Comparison of ENCODE assay signal across 8 mouse cellular contexts in genomic region chr4:113448230-113448629, GRCm38 (mm10).
DNase-seq lines count a peak whose midpoint lies in the region; ATAC-seq and TF ChIP-seq lines count a peak whose summit lies in the region.
"Not testable (repeated sequence)": the region's sequence is repeated elsewhere in the genome, so short reads cannot be mapped to it uniquely, and the experiment has no call there.

No protein-coding gene starts in this region.

- H3K4me3 ChIP-seq in kidney, adult 2 months (ENCODE audit: insufficient read depth, low read depth, low read length); layer of hippocampus, adult 2 months; liver, postnatal 0 days (ENCODE audit: low read depth, low read length); stomach, postnatal 0 days (ENCODE audit: low read depth, low read length): not testable (repeated sequence)

- H3K36me3 ChIP-seq in kidney, adult 2 months (ENCODE audit: control insufficient read depth, insufficient read depth, low read length); liver, postnatal 0 days (replicated peaks; ENCODE audit: insufficient read depth, low read length); stomach, postnatal 0 days (ENCODE audit: control insufficient read depth, insufficient read depth, low read length): not testable (repeated sequence)

- DNase-seq in A20 (ENCODE audit: low read depth, low spot score) (peak; percentile 4), R1 (ENCODE audit: low read depth, low spot score) (peak; percentile 3)
- DNase-seq in kidney, adult 2 months: peak; percentile 1
- not testable (repeated sequence) for DNase-seq in layer of hippocampus, adult 2 months (ENCODE audit: low spot score in 2 of 2); liver, postnatal 0 days; stomach, postnatal 0 days (ENCODE audit: low spot score)

- not testable (repeated sequence) for H3K27me3 ChIP-seq in kidney, adult 2 months (replicated peaks; ENCODE audit: control insufficient read depth, insufficient read depth, low read length); liver, postnatal 0 days (ENCODE audit: insufficient read depth, low read length); stomach, postnatal 0 days (ENCODE audit: control insufficient read depth, insufficient read depth, low read length)

- TF ChIP-seq CTCF in kidney, adult 2 months (conservative IDR thresholded peaks at IDR 0.05; ENCODE audit: insufficient read depth, insufficient read length, low read depth, low read length): not testable (repeated sequence)
- TF ChIP-seq CTCF in layer of hippocampus, adult 2 months (conservative IDR thresholded peaks at IDR 0.05): peak; percentile 18
- peak; percentile 44; the same call in 1 of the 2 replicates for TF ChIP-seq CTCF in liver, postnatal 0 days (IDR thresholded peaks at IDR 0.05; ENCODE audit: low read depth)
- TF ChIP-seq CTCF in stomach, postnatal 0 days (IDR thresholded peaks at IDR 0.05; ENCODE audit: low read depth): peak; percentile 59

- H3K9me3 ChIP-seq in liver, postnatal 0 days (ENCODE audit: low read length); stomach, postnatal 0 days (ENCODE audit: control insufficient read depth, low read length): not testable (repeated sequence)

- not testable (repeated sequence) for H3K4me1 ChIP-seq in kidney, adult 2 months (ENCODE audit: control insufficient read depth, insufficient read depth, low read length); liver, postnatal 0 days (ENCODE audit: insufficient read depth); stomach, postnatal 0 days (replicated peaks; ENCODE audit: control insufficient read depth, insufficient read depth)

- 51% methylated on average over 2 of the region's 2 CpGs for WGBS in kidney, adult 2 months
- WGBS in liver, postnatal 0 days (ENCODE audit: insufficient replicate concordance): 45% methylated on average over 2 of the region's 2 CpGs
- WGBS in stomach, postnatal 0 days: 56% methylated on average over 2 of the region's 2 CpGs

- 0 out of 2 replicates have a peak, but pooled peaks have one; percentile 47 for ATAC-seq in common myeloid progenitor, adult 5-6 weeks (replicated peaks; ENCODE audit: low read depth, poor library complexity, severe bottlenecking)
- ATAC-seq in granulocyte monocyte progenitor cell, adult 5-6 weeks (replicated peaks; ENCODE audit: poor library complexity, severe bottlenecking): 0 out of 2 replicates have a peak, but pooled peaks have one; percentile 44
- ATAC-seq in liver, postnatal 0 days; stomach, postnatal 0 days (ENCODE audit: low FRiP score, low TSS enrichment): not testable (repeated sequence)

- TF ChIP-seq POLR2A in kidney, adult 2 months (IDR thresholded peaks at IDR 0.05; ENCODE audit: low read depth, low read length): not testable (repeated sequence)

- not testable (repeated sequence) for H3K27ac ChIP-seq in kidney, adult 2 months (ENCODE audit: insufficient read depth, low read depth, low read length); layer of hippocampus, adult 2 months; liver, postnatal 0 days (ENCODE audit: low read depth); stomach, postnatal 0 days (replicated peaks)

- H3K9ac ChIP-seq in liver, postnatal 0 days (replicated peaks); stomach, postnatal 0 days (ENCODE audit: low read length): not testable (repeated sequence)

- H3K4me2 ChIP-seq in liver, postnatal 0 days (ENCODE audit: low read depth, low read length); stomach, postnatal 0 days (replicated peaks; ENCODE audit: low read depth): not testable (repeated sequence)

- not testable (repeated sequence) for TF ChIP-seq EP300 in liver, postnatal 0 days (IDR thresholded peaks at IDR 0.05; ENCODE audit: low read depth); stomach, postnatal 0 days (optimal IDR thresholded peaks at IDR 0.05)
